Mouse (Mus musculus) midbrain, embryonic 15.5 days (tissue): ENCODE measurements around the gene Mettl8. TPM values are rescaled to one million over a fixed set of nuclear protein-coding genes. Genes with fewer than 3 reads are reported as not detected.

Source experiments
- polyA plus RNA-seq: library from polyadenylated mRNA; unstranded; fragments of >200 nt; fragmentation: Nextera tagmentation; extraction: Ambion mirVana; gene quantifications from 2 replicates; pipeline ENCODE4 v1.2.1, GENCODE M21; 2015

The Mettl8 gene
- polyA plus RNA-seq, 1 experiment from 2014 or later = 11.4 TPM

Other genes starting within 250 kb of the Mettl8 start
- 25.3 and 27.1 TPM in 2 replicates for gene Tlk1, start 229.9 kb downstream of the Mettl8 start, polyA plus RNA-seq
- gene Dcaf17, start 255 bp downstream of the Mettl8 start, polyA plus RNA-seq = 32.9 and 33.7 TPM in 2 replicates
- gene Cybrd1, start 62.3 kb upstream of the Mettl8 start, polyA plus RNA-seq = 2.1 and 2.9 TPM in 2 replicates
- gene Dync1i2, start 156.1 kb upstream of the Mettl8 start, polyA plus RNA-seq = 171 and 181 TPM in 2 replicates